Mouse (Mus musculus): ENCODE measurements around the gene Lrmda.

The Lrmda gene

DNA sequence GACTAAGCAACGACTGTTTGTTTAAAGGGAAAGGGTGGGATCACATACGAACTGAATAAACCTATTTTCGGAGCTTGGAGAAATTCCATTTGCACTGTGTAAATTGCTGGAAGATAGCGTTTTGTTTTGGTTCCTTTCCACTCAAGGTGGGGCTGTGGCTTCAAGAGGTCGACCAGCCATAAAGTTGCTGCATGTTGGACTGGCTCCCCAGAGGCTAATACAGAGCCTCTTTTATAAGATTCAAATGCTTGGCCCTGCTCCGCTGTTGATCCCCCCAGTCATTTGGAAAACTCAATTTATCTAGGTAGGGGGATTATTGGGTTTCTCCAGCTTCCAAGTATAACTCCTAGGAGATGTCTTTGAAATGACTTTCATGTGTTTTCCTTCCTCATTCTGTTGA, 137.5 kb downstream of the Lrmda start:
- DNase-seq (ENCODE audit: low read depth, low spot score) = no peak

DNA sequence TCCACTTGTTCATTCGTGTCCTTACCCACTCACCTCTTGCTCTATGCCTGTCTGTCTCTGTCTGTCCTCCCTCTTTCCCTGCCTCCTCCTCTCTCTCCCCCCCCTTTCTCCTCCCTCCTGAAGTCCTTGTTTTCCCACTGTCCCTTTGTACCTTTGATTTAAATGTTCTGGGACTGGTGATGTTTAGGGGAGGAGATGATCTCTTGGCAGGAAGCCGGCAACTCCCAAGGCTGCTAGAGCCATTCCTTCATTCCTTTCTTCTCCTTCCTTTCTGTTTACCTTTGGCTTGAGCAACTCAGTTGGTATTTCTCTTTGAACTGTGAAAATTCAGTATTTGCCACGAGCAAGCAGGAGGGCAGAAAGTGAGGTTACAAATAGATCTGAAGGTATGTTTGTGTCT, 141.9 kb downstream of the Lrmda start:
- DNase-seq (ENCODE audit: low read depth, low spot score) = no peak

DNA sequence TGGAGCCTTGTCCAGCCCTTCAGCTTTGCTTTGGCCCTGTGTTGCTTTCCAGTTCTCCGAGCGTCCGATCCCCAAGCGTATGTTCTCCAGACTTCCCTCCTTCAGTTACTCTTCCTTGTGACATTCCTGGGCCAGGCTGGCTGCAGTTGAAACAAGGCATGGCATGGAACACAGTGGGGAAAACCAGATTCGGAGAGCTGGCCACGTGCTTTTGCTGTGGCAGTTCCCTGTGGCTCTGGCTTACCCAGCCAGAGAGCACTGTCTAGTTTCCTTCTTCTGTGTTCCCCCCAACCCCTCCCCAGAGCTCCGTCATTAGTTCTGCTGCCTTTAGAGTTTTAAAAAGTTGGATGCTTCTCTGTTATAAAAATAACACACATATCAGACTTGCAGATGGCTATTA, 147.8 kb downstream of the Lrmda start:
- no peak for DNase-seq (ENCODE audit: low read depth, low spot score)

DNA sequence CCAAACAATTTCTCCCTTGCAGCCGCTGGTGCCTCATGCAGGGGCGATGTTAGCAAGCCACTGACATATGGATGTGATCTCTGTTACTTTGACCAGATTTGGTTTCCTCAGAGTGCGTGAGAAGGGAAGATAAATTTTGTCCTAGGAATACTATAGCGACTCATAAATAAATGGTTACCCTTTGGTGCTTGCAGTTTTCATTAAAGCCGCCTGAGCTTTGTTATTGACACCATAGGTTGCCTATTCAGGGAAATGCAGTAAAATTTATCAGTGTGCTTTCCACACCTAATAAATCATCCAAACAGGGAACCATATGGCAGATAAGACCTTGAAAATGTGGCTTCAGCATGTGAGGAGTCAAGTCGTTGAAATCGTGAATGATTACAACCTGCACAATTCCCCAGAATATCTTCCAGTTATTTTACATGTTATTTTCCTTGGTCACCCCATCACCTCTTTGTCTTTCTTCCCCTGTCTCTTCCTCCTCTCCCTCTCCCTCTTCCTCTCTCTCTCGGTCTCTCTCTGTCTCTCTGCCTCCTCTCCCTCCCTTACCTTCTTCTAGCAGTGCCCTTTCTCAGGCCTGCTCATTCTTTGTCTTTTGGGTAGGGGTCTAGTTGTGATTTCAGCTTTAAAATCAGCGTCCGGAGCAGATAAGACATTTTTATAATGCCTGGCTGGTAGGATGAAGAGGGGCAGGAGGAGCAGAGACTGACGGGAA, 148.7 kb downstream of the Lrmda start:
- DNase-seq (ENCODE audit: low read depth, low spot score) = no peak

DNA sequence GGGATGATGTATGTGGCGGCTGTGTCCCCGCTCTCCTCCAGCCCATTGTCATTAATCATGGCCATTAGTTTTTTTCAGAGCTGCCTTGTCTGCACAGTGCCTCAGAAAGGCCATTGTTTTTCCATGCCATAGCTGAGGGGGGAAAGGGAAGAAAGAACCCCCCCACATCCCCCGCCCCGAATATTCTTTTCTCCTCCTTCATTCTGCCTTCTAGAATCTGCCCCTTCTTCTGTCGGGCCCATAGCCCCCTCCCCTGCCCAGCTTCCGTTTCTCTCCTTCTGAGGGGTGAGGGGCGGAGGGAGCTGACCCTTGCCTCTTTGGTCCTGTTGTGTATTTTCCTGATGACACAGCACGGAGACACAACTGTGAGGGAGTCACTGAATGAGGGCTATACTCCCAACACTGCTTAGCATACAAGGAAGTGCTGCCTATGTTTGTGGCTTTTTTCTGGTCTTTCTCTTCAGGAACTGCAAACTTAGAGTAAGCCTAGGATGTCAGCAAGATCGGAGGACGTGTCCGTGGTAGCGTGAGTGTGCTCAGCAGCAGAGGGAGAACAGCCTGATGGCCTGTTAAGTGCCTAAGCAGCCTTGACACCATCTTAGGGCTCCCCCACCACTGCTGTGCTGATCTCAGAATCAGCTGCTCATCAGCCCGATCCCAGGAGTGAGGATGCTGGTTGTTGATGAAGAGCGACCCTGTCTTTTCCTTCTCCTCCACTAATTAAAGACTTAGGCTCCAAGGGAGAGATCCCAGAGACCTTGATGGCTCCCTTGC, 149.5 kb downstream of the Lrmda start:
- no peak for DNase-seq (ENCODE audit: low read depth, low spot score)

DNA sequence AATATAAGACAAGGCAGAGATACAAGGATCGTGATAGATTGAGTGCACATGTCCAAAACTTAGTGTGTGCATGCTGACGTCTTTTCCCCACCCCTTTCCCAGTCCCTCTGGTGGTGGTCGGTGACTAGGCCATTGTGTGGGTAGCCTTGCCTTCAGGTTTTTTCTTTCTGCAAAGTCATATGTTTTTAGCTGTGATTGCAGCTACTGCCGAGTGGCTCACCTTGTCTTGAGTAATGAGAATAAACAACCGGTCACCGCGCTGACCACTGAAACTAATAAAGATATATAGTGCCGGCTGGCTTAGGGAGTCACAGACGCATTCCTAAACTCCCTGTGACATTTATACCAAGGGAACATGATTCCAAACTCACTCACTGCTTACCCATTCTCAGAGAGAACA, 155.2 kb downstream of the Lrmda start:
- no peak for DNase-seq (ENCODE audit: low read depth, low spot score)

DNA sequence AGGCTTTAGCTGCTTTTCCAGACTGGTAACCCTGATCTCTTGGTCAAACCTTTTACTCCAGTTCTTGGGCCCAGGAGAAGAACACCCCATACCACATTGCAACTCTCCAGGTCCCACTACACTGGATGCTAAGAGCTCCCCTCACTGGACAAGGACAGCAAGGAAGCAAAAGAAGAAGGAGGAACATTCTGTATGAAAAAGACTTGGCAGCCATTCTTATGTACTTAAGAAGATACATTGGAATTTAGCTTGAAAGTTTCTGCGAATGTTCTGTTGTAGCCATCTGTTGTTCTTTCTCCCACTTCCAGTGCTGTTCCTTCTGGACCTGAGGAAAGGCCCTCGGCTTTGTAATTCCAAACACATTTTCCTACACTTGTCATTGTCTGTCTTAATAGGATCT, 160.2 kb downstream of the Lrmda start:
- no peak for DNase-seq (ENCODE audit: low read depth, low spot score)

DNA sequence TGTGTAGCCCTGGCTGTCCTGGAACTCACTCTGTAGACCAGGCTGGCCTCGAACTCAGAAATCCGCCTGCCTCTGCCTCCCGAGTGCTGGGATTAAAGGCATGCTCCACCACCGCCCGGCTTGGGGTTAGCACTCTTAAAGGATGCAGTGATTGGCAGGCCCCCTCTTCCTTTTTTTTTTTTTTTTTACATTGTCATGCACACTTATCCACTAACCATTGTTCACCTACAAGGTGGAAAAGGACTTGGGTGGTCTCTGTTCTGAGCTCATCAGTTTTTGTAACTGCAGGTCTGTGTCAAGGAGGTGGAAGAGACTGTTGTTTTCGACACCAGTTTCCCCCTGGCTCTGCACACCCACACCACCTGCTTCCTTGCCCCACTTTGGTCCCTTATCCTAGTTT, 162.0 kb downstream of the Lrmda start:
- no peak for DNase-seq (ENCODE audit: low read depth, low spot score)

DNA sequence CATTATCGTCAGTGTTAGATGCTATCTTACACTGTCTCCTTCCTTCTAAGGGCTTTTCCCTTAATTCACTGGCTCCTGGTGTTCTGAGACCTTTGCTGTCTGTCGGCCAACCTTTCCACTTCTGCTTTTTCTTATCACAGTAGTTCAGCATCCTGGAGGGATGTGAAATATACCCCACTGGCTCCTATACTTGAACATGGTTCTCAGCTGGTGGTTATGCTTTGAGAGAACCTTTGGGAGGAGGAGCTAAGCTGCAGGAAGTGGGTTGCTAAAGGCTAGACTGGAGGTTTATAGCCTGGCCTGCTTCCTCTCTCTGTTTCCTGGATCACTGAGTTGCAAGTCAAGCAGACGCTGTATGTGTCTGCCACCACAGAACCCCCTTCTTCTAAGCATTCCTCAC, 163.7 kb downstream of the Lrmda start:
- DNase-seq (ENCODE audit: low read depth, low spot score) = no peak

DNA sequence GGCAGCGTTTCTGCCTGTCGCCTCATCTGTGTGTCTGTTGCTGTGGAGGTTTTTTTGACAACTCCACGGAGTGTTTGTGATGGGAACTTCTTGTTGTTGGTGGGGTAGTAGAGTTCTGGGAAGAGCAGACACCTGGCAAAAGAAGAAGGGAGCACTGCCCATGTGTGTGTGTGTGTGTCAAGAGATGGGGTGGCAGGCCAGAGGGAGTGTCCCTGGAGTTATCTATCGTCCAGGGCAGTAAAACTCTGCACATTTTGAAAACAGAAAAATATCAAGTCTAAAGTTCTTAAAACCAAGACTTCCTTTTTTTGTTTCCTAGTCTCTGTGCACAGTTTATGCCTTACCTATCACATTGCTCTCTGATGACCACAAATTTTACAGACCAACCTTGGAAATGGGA, 165.9 kb downstream of the Lrmda start:
- DNase-seq (ENCODE audit: low read depth, low spot score) = no peak

DNA sequence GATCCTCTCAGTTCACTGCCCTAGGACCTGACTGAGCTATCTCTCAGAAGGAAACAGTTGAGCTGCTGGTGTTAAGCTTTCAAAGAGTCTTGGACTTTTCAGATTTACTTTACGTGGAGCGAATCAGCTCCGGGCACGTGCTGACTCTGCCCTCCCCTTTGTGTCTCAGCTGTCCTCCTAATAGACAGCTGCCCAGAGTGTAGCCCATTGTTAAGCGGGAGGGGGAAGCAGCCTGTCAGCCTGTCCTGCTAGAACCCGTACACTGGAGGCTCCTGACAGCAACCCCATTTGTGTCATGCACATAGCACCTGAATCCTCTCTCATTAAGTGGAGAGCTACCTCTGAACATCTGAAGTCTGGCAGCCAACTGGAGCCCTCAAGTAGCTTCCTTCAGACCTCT, 170.6 kb downstream of the Lrmda start:
- no peak for DNase-seq (ENCODE audit: low read depth, low spot score)

DNA sequence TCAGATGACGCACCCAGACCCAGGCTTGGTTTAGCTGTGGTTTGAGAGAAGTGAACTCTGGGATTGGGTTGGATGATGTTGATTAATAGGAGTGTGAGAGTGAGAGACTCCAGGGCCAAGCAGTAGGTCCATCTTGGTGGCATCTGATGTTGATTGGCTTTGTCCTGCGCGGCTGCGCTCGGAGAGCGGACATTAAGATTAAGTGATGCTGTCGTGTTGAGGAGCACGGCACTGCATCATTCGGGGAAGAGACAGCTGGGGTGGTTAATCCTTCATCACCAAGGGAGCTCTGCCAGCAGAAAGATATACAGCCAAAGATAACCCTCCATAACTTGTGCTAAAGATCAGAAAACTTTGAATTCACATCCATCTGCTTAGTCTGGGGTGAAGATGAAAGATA, 172.7 kb downstream of the Lrmda start:
- DNase-seq (ENCODE audit: low read depth, low spot score) = no peak

DNA sequence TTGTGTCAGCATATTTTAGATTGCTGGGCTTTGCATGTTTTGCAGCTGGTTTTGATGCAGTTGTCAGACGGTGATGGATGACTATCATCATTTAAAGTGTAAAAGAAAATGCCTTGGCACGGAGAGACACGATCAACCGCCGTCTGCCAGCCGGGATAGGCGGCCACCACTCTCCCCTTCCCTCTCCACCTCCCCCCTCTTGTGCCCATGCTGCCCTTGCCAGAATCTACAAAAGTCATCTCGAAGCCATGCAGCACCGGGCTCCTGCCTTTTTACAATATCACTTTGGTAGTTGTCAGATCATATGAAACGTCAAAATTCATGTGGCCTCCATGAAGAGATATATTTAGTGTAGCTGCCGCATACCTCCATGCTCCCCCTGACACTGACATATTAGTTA, 178.5 kb downstream of the Lrmda start:
- DNase-seq (ENCODE audit: low read depth, low spot score) = no peak

DNA sequence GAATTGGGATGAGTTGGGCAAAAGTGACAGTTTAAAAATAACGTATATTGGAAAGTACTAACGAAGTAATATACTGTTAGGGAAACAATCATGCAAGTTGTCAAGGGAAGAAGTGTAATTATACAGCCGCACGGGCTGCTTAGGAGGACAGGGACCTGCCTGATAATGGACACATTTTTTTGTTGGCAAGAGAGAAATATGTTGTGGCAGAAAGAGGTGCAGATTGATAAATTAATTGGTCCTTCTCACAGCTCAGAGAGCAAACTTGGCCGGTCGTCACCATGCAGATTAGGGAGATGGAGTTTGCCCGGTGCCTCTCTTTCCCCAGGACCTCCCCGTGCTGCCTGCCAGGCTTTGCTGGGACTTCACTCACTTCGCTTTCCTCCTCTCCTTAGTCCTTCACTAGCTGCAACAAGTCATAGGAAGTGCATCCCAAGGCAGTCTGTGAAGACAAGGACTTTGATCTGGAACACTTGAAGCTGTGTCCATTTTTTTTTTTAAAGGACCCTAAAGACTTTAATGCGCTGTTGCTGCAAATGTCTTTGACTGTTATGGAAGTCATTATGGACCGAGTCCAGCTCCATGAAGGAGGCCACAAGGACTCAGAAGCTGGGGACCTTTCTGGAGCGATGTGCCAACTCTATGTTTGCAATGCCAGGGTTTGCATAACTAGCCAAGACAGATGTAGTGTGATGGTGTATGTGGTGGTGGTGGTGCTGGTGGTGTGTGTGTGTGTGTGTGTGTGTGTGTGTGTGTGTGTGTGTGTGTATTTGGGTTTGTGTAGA, 179.3 kb downstream of the Lrmda start:
- no peak for DNase-seq (ENCODE audit: low read depth, low spot score)

DNA sequence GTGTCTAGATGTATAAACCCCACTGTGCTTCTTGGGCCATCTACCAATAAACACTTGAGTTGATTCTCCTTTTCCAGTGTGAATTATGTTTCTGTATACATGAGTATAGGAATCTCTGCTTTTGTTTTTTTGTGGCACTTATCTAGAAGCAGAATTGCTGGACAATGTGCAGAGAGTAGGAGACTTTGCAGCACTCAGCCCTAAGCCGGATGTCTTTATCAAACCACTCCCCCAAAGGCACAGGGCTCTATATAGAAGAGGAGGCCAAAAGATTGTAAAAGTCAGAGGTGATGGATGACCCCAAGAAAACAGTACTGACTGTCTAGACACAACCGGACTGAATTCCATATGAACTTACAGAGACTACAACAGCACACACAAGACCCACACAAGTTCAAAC, 182.2 kb downstream of the Lrmda start:
- no peak for DNase-seq (ENCODE audit: low read depth, low spot score)

DNA sequence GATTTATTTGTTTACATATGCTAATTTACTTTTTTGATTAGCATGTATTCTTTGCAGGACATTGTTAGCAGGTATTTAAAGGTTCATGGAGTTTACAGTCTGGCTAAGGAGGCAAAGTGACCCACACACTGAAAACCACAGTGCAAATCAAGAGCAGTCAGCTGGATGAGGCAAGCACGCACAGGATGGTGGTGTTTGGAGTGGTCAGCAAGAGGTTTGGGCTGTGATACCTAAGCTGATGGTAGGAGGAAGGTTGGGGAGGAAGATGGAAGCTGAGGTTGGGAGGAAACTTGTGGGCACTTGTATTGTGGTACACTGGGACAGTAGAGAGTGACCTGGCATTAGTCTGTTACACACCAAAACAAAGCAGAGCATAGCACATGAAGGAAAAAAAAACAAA, 191.1 kb downstream of the Lrmda start:
- no peak for DNase-seq (ENCODE audit: low read depth, low spot score)

DNA sequence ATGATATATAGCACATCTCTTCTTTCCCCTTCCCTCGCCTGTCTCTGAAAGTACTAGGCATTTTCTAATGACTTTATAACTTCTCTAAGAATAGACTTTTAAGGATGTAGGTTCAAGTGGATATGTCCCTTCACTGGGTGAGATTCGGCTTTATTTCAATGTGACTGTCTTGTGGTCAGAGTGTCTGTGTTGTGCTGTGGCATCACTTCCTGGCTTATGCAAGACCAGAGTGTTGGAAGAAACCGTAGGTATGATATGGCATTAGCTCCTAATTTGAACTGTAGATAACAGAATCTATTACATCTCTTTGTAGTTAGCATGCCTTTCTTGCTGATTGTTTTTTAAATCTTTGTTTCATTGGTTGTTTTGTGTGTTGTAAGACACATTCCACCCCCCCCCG, 198.7 kb downstream of the Lrmda start:
- no peak for DNase-seq (ENCODE audit: low read depth, low spot score)

DNA sequence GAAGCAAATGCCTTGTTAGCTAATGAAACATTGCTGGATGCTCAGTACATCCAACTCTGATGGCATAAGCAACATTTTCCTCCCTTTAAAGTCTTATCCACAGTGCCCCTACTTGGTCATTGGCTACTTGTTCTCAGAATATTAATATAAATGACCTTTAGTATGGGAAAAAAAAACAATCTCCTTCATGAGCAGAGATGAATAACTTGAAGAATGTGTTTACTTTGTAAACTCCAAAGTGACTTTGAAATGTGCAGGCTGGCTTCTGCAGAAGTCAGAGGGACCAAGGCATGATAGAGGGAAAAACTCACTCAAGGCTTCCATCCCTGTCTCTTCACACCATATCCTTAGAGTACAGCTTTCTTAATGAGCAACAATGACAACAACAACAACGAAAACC, 202.5 kb downstream of the Lrmda start:
- no peak for DNase-seq (ENCODE audit: low read depth, low spot score)

DNA sequence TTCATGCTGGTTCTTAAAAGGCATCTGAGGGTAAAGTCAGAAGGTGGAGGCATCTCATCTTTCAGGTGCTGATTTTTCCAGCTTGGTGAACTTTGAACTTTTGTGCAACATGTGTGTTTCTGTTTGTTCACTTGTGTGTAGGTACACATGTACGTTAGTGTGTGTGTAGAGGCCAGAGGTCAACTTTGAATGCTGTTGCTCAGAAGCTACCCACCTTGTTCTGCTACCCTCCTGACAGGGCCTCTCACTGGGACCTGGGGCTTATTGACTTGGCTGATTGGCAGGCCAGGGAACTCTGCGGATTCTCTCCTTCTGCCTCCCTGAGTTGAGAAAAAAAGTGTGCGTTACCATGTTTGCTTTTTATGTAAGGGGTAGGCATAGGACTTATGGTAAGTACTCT, 203.1 kb downstream of the Lrmda start:
- DNase-seq (ENCODE audit: low read depth, low spot score) = no peak

DNA sequence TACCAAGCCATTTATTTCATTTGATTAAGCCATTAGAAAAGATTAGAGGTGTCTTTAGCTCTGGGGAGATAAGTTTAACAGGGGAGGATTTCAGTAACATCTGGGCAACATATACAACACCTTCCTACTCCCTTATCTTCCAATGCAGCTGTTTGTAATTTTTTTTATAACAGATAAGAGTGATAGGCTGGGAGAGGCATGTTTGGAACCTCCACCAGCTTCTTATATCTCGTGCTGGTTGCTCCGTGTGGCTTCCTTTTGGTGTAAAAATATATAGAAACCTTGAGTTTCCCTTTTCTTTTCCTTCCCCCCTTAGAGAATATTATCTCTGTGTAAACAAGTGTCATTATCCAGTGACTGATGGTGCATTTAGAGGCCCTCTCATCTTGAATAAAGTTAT, 206.7 kb downstream of the Lrmda start:
- no peak for DNase-seq (ENCODE audit: low read depth, low spot score)

DNA sequence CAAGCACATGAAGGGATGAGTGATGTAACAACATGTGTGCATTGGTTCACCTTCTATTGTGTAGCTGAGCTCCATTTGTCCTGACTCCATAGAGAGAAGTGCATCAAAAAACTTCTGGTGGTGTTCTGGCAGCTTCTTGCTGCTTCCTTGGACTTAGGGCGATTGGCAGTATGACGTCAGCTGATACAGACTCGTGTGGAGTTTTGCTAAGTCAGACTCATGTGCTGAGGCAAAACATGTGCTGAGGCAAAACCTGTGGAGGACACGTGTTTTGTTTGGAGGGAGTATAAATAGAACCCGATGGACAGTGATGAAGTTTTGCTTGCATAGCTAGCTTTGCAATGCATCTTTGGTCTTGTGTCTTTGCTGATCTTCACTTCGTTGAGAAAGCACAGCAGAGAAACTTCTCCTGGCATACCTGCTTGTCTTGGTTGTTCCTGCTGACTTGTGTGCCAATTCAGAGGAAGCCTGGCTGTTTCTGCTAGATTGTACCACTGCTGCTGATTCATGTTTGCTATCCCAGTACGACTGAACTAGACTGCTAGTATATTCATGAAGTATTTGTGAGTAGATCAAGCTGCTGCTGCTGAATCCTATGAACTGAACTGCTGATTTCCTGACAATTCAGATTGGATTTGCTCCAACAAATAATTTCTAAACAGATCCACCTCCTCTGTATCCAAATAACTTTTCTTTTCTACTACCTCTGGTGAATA, 208.9 kb downstream of the Lrmda start:
- no peak for DNase-seq (ENCODE audit: low read depth, low spot score)

DNA sequence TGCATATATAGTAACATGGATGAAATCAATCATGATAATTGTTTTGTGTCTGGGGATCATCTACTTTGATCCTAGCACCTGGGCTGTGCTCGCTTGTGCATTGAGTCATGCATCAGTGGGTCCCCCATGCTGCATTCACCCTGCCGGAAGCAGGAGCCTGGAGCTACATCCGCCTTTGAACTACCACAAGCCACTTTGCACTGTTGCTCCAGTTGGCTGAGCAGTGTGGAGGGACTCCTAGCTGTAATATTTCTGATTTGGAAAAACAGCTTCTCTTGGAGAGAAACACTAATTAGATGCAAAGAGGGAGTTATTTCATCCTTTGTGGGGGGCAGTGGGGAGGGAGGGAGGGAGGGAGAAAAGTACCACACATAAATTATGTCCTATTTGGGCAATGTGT, 220.8 kb downstream of the Lrmda start:
- DNase-seq (ENCODE audit: low read depth, low spot score) = no peak
